Mouse (Mus musculus) embryo, embryonic 11.5 days (tissue): ENCODE results near the gene Gm20532.

Experiments
- DNase-seq: peaks from one replicate; pipeline ENCODE4 v3.0.0-alpha.2; 2012; ENCODE audit warnings: low read depth, low spot score

Gene Gm20532

DNA sequence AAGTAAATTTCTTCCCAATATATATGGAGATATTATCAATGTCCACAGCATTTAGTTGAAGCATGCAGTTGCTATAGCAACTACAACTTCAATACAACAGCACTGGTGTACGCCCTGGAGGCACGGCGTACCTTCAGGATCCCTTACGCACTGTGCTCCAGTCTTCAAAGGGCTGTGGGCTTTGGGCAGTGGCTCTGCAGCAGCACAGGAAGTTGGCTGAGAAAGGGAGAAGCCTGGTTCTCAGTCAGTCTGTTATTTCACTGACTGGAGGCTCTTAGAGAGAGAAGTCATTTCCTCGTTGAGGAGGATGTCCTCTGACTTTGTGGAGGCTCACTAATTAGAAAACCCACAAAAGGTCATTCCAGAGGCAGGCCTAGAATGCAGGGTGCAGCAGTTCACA lies 36.5 kb downstream of the Gm20532 start:
- DNase-seq = no peak

GRCm38 (mm10) chr2:26625419-26625818 lies 39.0 kb downstream of the Gm20532 start:
- no peak for DNase-seq

GRCm38 (mm10) chr2:26626081-26626480 lies 39.6 kb downstream of the Gm20532 start:
- no peak for DNase-seq

- DNase-seq = peak; percentile 72
Observed at GRCm38 (mm10) chr2:26627921-26628739, 41.7 kb downstream of the Gm20532 start, which contains the start of gene Fam69b. Gene Fam69b, plus strand, starts transcription at chr2:26628457.

- DNase-seq = no peak
Observed at GRCm38 (mm10) chr2:26628792-26629437, 42.5 kb downstream of the Gm20532 start.

- DNase-seq = no peak
Observed at GRCm38 (mm10) chr2:26632541-26633395, 46.3 kb downstream of the Gm20532 start.

DNA sequence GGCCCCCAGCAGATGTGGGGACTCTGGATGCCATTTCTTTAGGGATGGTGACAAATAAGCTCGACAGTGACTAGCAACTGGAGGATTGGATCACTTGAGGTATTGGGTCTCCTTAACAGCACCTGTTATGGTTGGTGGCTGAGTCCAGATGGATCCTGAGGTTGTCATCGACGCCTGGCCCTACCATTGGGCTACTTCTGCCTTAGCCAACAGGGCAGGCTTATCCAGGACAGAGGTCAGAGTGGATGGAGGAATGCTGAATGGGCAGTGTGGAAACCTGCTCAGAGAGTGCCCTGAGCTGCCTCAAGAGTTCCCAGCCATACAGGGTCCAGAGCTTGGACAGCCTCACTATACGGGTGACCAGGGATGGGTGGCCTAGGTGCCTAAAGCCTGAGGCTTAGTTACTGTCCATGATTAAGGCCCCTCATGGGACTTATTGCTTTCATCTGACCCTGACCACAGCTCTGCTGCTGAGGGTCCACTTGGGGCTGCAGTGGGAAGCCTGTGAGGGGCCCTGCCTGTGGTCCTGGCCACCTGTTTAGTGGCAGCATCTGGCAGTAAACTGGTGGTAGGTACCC lies 47.6 kb downstream of the Gm20532 start:
- no peak for DNase-seq

- DNase-seq = no peak
Observed at GRCm38 (mm10) chr2:26634629-26635488, 48.4 kb downstream of the Gm20532 start.

DNA sequence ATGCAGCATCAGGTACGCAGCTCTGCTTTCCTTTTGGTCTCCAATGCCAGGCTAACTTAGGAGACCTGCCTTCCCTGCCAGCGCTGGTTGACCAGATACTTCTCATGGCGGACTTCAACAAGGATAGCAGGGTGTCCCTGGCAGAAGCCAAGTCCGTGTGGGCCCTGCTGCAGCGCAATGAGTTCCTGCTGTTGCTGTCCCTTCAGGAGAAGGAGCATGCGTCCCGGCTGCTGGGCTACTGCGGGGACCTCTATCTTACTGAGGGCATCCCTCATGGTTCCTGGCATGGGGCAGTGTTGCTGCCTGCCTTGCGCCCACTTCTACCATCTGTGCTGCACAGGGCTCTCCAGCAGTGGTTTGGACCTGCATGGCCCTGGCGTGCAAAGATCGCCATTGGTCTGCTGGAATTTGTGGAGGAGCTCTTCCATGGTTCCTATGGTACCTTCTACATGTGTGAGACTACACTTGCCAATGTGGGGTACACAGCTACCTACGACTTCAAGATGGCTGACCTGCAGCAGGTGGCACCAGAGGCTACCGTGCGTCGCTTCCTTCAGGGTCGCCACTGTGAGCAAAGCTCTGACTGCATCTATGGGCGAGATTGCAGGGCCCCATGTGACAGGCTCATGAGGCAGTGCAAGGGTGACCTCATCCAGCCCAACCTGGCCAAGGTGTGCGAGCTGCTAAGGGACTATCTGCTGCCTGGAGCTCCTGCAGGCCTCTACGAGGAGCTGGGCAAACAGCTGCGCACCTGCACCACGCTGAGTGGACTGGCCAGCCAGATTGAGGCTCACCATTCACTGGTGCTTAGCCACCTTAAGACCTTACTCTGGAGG lies 49.3 kb downstream of the Gm20532 start:
- DNase-seq = no peak

DNA sequence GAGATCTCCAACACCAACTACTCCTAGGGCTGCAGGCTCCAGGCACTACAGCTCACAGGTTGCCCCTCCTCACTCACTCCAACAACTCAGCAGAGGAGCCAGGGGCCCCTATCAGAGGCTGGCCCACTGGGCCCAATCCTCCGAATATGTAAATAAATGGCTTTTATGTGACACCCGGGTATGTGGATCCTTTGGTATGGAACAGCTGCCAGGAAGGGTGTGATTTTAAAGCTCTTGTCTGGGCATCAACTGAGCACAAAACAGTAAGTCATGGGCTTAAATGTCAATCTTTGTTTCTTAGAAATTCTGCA lies 49.8 kb downstream of the Gm20532 start:
- no peak for DNase-seq

DNA sequence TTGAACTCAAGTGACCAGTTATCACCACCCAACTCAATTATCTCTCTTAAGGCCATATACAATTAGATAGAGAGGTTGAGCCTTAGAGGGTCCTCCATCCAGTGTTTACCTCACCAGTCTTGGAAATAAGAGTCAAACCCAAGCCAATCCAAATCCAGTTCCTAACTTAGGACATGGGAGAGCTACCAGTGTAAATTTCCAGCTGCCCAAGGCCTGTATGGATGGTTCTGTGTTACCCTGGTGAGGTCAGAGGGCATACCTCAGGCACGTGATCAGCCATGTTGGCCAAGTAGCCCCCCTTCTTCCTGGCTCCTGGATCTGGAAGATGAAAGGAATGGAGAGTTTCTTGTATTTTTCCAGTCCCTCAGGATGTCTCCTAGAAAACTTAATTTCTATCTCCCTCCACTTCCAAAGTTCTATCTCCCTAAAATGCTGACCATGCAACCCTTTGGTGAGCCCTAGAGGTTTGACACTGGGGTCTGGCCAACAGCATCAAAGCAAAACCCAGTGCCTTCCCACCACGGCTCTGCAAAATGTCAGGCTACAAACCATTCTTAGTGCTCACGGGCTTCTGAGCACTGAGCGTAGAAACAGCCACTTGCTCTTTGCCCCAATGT lies 51.0 kb downstream of the Gm20532 start:
- DNase-seq = no peak

- DNase-seq = no peak
Observed at GRCm38 (mm10) chr2:26638039-26638438, 51.6 kb downstream of the Gm20532 start.

DNA sequence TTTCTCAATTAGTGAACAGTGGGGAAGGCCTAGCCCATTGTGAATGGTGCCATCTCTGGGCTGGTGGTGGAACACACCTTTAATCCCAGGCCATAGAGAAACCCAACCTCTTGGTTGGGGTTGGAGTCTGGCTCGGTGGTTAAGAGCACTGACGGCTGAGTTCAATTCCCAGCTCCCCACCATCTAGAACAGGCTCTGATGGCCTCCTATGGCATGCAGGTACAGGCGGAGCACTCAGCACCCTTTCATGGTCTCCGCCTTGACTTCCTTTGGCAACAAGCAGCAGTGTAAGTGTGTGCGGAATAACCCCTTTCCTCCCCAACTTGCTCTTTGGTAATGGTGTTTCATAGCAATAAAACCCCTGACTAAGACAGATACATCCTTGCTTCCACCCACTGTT lies 52.1 kb downstream of the Gm20532 start:
- DNase-seq = no peak

GRCm38 (mm10) chr2:26639083-26639482 lies 52.6 kb downstream of the Gm20532 start:
- no peak for DNase-seq

- DNase-seq = peak; percentile 94
Observed at GRCm38 (mm10) chr2:26639838-26640830, 53.7 kb downstream of the Gm20532 start.

DNA sequence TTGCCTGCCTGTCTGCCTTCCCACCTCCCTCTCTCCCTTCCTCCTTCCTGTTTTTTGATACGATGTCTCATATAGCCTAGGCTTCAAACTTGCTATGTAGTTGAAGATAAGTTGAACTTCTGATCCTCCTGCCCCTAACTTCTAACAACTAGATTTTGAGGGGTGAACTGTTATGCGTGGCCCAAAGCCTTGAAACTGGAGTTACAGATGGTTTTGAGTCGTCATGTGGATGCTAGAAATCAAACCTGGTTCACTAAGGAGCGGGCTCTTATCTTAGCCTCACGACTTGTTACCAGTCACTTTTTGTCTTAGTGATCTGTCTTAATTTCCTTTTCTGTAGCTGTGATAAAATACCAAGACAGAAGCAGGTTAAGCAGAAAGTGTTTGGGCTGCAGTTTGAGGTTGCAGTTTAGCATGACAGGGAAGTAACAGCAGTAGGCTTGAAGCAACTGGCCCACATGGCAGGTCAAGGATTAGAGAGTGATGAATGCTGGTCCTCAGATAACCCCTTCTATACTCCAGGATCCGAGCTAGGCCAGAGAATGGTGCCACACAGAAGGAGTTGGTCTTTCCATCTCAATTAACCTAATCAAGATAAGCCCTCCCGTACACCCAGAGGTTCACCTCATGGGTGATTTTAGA lies 54.7 kb downstream of the Gm20532 start:
- no peak for DNase-seq

DNA sequence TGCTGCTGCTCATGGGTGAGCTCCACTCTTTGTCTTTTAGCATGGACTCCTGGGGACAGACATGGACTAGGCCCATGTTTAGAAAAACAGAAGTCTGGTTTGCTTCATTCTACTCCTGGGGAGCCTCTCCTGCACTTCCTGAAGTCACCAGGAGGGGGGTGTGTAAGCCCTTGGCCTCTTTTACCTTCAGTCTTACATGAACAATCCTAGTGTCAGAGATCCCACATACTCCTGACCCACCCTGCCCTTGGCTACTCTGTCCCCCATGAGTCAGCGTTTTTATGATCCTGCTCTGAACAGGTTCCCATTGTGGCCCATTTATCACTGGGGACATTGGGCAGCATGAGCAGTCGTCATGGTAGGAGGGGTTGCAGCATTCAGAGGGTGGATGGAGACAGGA lies 57.5 kb downstream of the Gm20532 start:
- no peak for DNase-seq
